Mouse (Mus musculus) lung, adult 2 months (tissue): ENCODE measurements around the gene Gm5767.

ENCODE experiments used
- CTCF ChIP-seq: fragments of 200-500 bp; IDR thresholded peaks from 2 replicates; pipeline ENCODE4 v1.5.1; 2011; ENCODE audit warnings: mild to moderate bottlenecking, low read length, control low read depth; ENCODE audit not compliant: insufficient read depth
- POLR2A ChIP-seq: fragments of 200-500 bp; IDR thresholded peaks from 2 replicates; pipeline ENCODE4 v1.6.1; 2011; ENCODE audit warnings: low read depth, mild to moderate bottlenecking, control low read depth, low read length, borderline replicate concordance; ENCODE audit errors: extremely low read depth

DNA sequence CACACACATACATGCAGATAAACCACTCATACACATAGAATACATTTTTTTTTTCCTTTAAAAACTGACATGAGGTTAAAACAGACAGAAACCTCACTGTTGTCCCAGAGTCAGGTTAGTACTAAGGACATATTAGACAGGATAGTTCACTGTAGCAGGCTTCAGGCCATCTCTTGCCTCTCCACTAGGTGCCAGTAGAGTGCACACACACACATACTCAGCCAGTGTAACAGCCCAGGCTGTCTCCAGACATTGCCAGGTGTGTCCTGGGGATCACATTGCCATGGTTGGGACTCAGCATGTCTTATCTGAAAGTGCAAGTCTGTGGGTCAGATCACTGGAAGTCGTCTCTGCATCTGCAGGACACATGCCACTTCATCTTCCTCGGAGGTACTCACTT lies 36.7 kb upstream of the Gm5767 start:
- peak; percentile 89 for TF ChIP-seq CTCF
- TF ChIP-seq POLR2A: no peak
